Comparison of ENCODE assay signal across 27 mouse cellular contexts in genomic region chr19:57164882-57165281, GRCm38 (mm10).
DNase-seq lines count a peak whose midpoint lies in the region; ATAC-seq and TF ChIP-seq lines count a peak whose summit lies in the region.
"Had no signal": no experiment of that assay in that cellular context is flagged by ENCODE, and none has a peak within 500 bp of the region (broad histone marks: within the 10 kb centered on the region; RNA-seq: fewer than 3 reads in every experiment).

No protein-coding gene starts in this region.

- no peak for ATAC-seq in forebrain, embryonic 15.5 days (replicated peaks)
- ATAC-seq in forebrain, embryonic 11.5 days (replicated peaks; ENCODE audit: low FRiP score), result no peak
- ATAC-seq: inflammation-experienced regulatory T-cells, adult 6 months; liver, embryonic 12.5 days; liver, postnatal 0 days; midbrain, embryonic 16.5 days had no signal

- TF ChIP-seq CTCF in layer of hippocampus, adult 2 months (conservative IDR thresholded peaks at IDR 0.05), result no peak

- H3K27me3 ChIP-seq in forebrain, embryonic 15.5 days, result no peaks in the 10 kb centered on the region
- no peaks in the 10 kb centered on the region for H3K27me3 ChIP-seq in forebrain, embryonic 11.5 days (ENCODE audit: control insufficient read depth, insufficient read depth, low read length)
- no peaks in the 10 kb centered on the region for H3K27me3 ChIP-seq in heart, embryonic 10.5 days (ENCODE audit: insufficient read depth, poor library complexity, severe bottlenecking)
- H3K27me3 ChIP-seq: embryonic facial prominence, embryonic 15.5 days; hindbrain, embryonic 15.5 days; liver, embryonic 12.5 days had no signal

- H3K4me2 ChIP-seq in forebrain, embryonic 15.5 days (replicated peaks), result no peak overlapping the region
- no peak overlapping the region for H3K4me2 ChIP-seq in forebrain, embryonic 11.5 days (ENCODE audit: low read depth, low read length, severe bottlenecking)
- H3K4me2 ChIP-seq: embryonic facial prominence, embryonic 15.5 days; hindbrain, embryonic 15.5 days; liver, embryonic 12.5 days; midbrain, embryonic 11.5 days had no signal

- H3K4me1 ChIP-seq in forebrain, embryonic 15.5 days, result peaks cover 7% of the 10 kb centered on the region; the same call in 1 of the 2 replicates
- no peaks in the 10 kb centered on the region for H3K4me1 ChIP-seq in forebrain, embryonic 11.5 days (replicated peaks; ENCODE audit: control insufficient read depth, insufficient read depth, low read length)
- H3K4me1 ChIP-seq in heart, embryonic 10.5 days, result peaks cover 59% of the 10 kb centered on the region
- H3K4me1 ChIP-seq: embryonic facial prominence, embryonic 15.5 days; liver, embryonic 12.5 days had no signal

- H3K9ac ChIP-seq in forebrain, embryonic 15.5 days (replicated peaks), result no peak overlapping the region
- no peak overlapping the region for H3K9ac ChIP-seq in forebrain, embryonic 11.5 days (ENCODE audit: low read length)
- H3K9ac ChIP-seq: embryonic facial prominence, embryonic 15.5 days; hindbrain, embryonic 15.5 days; liver, embryonic 12.5 days; liver, postnatal 0 days had no signal

- no peaks in the 10 kb centered on the region for H3K36me3 ChIP-seq in forebrain, embryonic 15.5 days
- no peaks in the 10 kb centered on the region for H3K36me3 ChIP-seq in forebrain, embryonic 11.5 days (ENCODE audit: control insufficient read depth, insufficient read depth, low read length)
- H3K36me3 ChIP-seq in heart, embryonic 10.5 days, result no peaks in the 10 kb centered on the region
- H3K36me3 ChIP-seq: embryonic facial prominence, embryonic 10.5 days; embryonic facial prominence, embryonic 15.5 days; G1E; hindbrain, embryonic 15.5 days; liver, embryonic 12.5 days had no signal

- 67% methylated on average over 2 of the region's 2 CpGs for WGBS in forebrain, embryonic 15.5 days
- 92% methylated on average over 2 of the region's 2 CpGs for WGBS in forebrain, embryonic 11.5 days
- 76% methylated on average over 2 of the region's 2 CpGs for WGBS in heart, embryonic 10.5 days

- H3K9me3 ChIP-seq in forebrain, embryonic 15.5 days, result no peaks in the 10 kb centered on the region
- no peaks in the 10 kb centered on the region for H3K9me3 ChIP-seq in forebrain, embryonic 11.5 days (ENCODE audit: control insufficient read depth, low read length)
- H3K9me3 ChIP-seq in heart, embryonic 10.5 days, result no peaks in the 10 kb centered on the region
- H3K9me3 ChIP-seq: embryonic facial prominence, embryonic 10.5 days; embryonic facial prominence, embryonic 15.5 days; G1E; hindbrain, embryonic 15.5 days; liver, embryonic 12.5 days had no signal

- peak overlapping the region; percentile 33 for H3K27ac ChIP-seq in forebrain, embryonic 15.5 days (replicated peaks)
- H3K27ac ChIP-seq in forebrain, embryonic 11.5 days (ENCODE audit: low read depth, low read length), result no peak overlapping the region
- peak overlapping the region; percentile 91 for H3K27ac ChIP-seq in heart, embryonic 10.5 days
- H3K27ac ChIP-seq in layer of hippocampus, adult 2 months, result 0 out of 2 replicates have a peak overlapping the region, but pooled peaks have one; percentile 5
- H3K27ac ChIP-seq: embryonic facial prominence, embryonic 10.5 days; embryonic facial prominence, embryonic 15.5 days; hindbrain, embryonic 15.5 days; liver, embryonic 12.5 days had no signal

- no peak for DNase-seq in forebrain, embryonic 11.5 days (ENCODE audit: low spot score)
- no peak for DNase-seq in heart, embryonic 10.5 days (ENCODE audit: low spot score)
- no peak for DNase-seq in heart, adult 11 months
- no peak for DNase-seq in layer of hippocampus, adult 2 months (ENCODE audit: low spot score in 2 of 2)
- no peak for DNase-seq in layer of hippocampus, adult 11-12 months (ENCODE audit: low spot score)
- DNase-seq in cerebellum, postnatal 4 days (ENCODE audit: low spot score in 2 of 2), result no peak
- DNase-seq: adrenal gland, adult 8-10 months; cerebellum, adult 11-12 months; cerebellum, postnatal 10 days; gastrocnemius, postnatal 25 days; kidney, adult 11 months; kidney, postnatal 14 days; left cerebral cortex, postnatal 4 days; liver, postnatal 0 days; lung, postnatal 36 days; right cerebral cortex, postnatal 25 days; thymus, adult 18-20 months; thymus, postnatal 25 days had no signal

- no peak overlapping the region for H3K4me3 ChIP-seq in forebrain, embryonic 15.5 days
- H3K4me3 ChIP-seq in forebrain, embryonic 11.5 days (ENCODE audit: low read depth, low read length), result no peak overlapping the region
- no peak overlapping the region for H3K4me3 ChIP-seq in heart, embryonic 10.5 days
- no peak overlapping the region for H3K4me3 ChIP-seq in layer of hippocampus, adult 2 months
- H3K4me3 ChIP-seq: embryonic facial prominence, embryonic 10.5 days; embryonic facial prominence, embryonic 15.5 days; hindbrain, embryonic 15.5 days; liver, embryonic 12.5 days had no signal
